Mouse (Mus musculus) lung, embryonic 14.5 days (tissue): ENCODE results near the gene Zfp598. TPM values are rescaled to one million over a fixed set of nuclear protein-coding genes. Genes with fewer than 3 reads are reported as not detected.

ENCODE experiments used
- ATAC-seq: fragments of 200-750 bp; cut with Nextera tagmentation; 2 replicates; pipeline ENCODE4 v1.8.0; 2017; ENCODE audit warnings: mild to moderate bottlenecking, moderate TSS enrichment, moderate library complexity; ENCODE audit not compliant: insufficient read depth
- DNase-seq: peaks from one replicate; pipeline ENCODE4 v3.0.0-alpha.2; 2015
- H3K27ac ChIP-seq: fragments of 300-500 bp; sonication (generic); 2 replicates; pipeline ENCODE4 v1.5.1; 2014; ENCODE audit warnings: low read depth, mild to moderate bottlenecking, moderate library complexity
- H3K27me3 ChIP-seq: fragments of 300-500 bp; sonication (generic); 2 replicates; pipeline ENCODE4 v1.6.1; 2014; ENCODE audit warnings: low read length, control low read depth; ENCODE audit not compliant: insufficient read depth
- H3K36me3 ChIP-seq: fragments of 300-500 bp; sonication (generic); 2 replicates; pipeline ENCODE4 v1.6.1; 2014; ENCODE audit warnings: control low read depth; ENCODE audit not compliant: insufficient read depth
- H3K4me1 ChIP-seq: fragments of 300-500 bp; sonication (generic); 2 replicates; pipeline ENCODE4 v1.6.1; 2014; ENCODE audit warnings: antibody characterized with exemption, control low read depth; ENCODE audit not compliant: insufficient read depth
- H3K4me2 ChIP-seq: fragments of 300-500 bp; sonication (generic); 2 replicates; pipeline ENCODE4 v1.6.1; 2014; ENCODE audit warnings: mild to moderate bottlenecking
- H3K4me3 ChIP-seq: fragments of 300-500 bp; sonication (generic); 2 replicates; pipeline ENCODE4 v1.5.1; 2014; ENCODE audit warnings: low read depth, low read length
- H3K9ac ChIP-seq: fragments of 300-500 bp; sonication (generic); 2 replicates; pipeline ENCODE4 v1.6.1; 2014
- H3K9me3 ChIP-seq: fragments of 300-500 bp; sonication (generic); 2 replicates; pipeline ENCODE4 v1.6.1; 2016; ENCODE audit warnings: low read depth, low read length, control low read depth
- CTCF ChIP-seq: IDR thresholded peaks from 2 replicates; pipeline ENCODE4 v1.5.1; 2016; ENCODE audit warnings: antibody characterized with exemption, low read depth
- WGBS: fragments of 180-500 bp; shearing (Covaris S2); extraction: QIAGEN DNeasy Blood & Tissue Kit; methylation state at CpG from one replicate; pipeline ENCODE4 v1.1.7; 2014; 5-methylcytosine and 5-hydroxymethylcytosine counted together
- polyA plus RNA-seq: library from polyadenylated mRNA; unstranded; fragments of >200 nt; fragmentation: Nextera tagmentation; extraction: Ambion mirVana; gene quantifications from 2 replicates; pipeline ENCODE4 v1.2.1, GENCODE M21; 2014

The Zfp598 gene
- polyA plus RNA-seq, 1 experiment from 2014 or later: 32.9 TPM

DNA sequence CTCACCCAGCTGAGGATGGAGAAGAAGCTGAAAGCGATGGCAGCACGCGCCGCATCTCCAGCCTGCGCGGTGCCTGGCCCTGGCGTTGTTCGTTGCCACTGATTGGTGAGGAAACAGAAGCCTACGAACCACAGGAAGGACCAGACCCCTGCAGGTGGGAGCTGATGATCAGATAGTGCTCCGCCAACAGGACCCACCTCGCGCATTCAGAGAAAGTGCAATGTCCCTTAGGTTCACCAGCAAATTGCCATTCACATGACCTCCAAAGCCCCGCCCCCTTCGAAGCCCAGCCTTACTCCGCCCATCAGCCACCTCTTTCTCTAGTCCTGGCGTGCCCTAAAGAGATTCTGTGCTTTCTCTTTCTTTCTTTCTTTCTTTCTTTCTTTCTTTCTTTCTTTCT, 17.0 kb downstream of the Zfp598 start:
- Histone ChIP-seq H3K27ac (no peak overlapping the region), H3K27me3 (peaks cover 43% of the 10 kb centered on the region), H3K4me1 (peaks cover 3% of the 10 kb centered on the region; the same call in 1 of the 2 replicates), H3K9ac (no peak overlapping the region), H3K36me3 (peaks cover 11% of the 10 kb centered on the region), H3K4me3 (no peak overlapping the region), H3K4me2 (peak overlapping the region; percentile 31; the same call in 1 of the 2 replicates), H3K9me3 (no peaks in the 10 kb centered on the region)
- ATAC-seq (no peak), DNase-seq (peak; percentile 46)
- TF ChIP-seq CTCF: no peak
- WGBS: 25% methylated on average over 16 of the region's 16 CpGs

- ATAC-seq: peak; percentile 54; the same call in 1 of the 2 replicates
- Histone ChIP-seq H3K4me1 (peaks cover 3% of the 10 kb centered on the region; the same call in 1 of the 2 replicates), H3K4me2 (peak overlapping the region; percentile 63), H3K27me3 (peaks cover 43% of the 10 kb centered on the region), H3K9ac (peak overlapping the region; percentile 30; the same call in 1 of the 2 replicates), H3K4me3 (peak overlapping the region; percentile 34), H3K9me3 (no peaks in the 10 kb centered on the region), H3K27ac (no peak overlapping the region), H3K36me3 (peaks cover 7% of the 10 kb centered on the region)
- WGBS: 1% methylated on average over 25 of the region's 25 CpGs
- no peak for TF ChIP-seq CTCF
- peak; percentile 64 for DNase-seq
Observed at GRCm38 (mm10) chr17:24687146-24687595, 17.7 kb downstream of the Zfp598 start.

DNA sequence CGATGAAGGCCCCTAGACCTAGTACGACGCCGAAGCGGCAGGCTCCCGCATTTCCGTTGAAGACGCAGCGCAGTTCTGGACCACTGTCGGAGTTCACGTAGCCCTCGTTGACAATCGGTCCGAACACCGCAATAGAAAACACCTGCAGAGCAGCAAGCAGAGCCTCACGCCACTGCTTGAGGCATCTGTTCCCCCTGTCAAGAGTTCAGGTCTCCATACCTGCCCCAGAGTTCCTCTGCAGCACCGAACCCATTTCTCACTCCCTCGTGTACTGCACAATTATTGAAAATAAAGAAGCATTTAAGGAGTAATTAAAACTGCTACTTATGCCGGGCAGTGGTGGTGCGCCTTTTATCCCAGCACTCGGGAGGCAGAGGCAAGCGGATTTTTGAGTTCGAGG, 18.1 kb downstream of the Zfp598 start:
- WGBS: 17% methylated on average over 23 of the region's 23 CpGs
- H3K4me1 ChIP-seq: peaks cover 3% of the 10 kb centered on the region; the same call in 1 of the 2 replicates
- H3K9me3 ChIP-seq: no peaks in the 10 kb centered on the region
- H3K9ac ChIP-seq: peak overlapping the region; percentile 30; the same call in 1 of the 2 replicates
- no peak overlapping the region for H3K27ac ChIP-seq
- H3K36me3 ChIP-seq: peaks cover 7% of the 10 kb centered on the region
- TF ChIP-seq CTCF: no peak
- peaks cover 43% of the 10 kb centered on the region for H3K27me3 ChIP-seq
- H3K4me3 ChIP-seq: peak overlapping the region; percentile 34
- DNase-seq: no peak
- H3K4me2 ChIP-seq: peak overlapping the region; percentile 63
- ATAC-seq: no peak

GRCm38 (mm10) chr17:24689251-24690081, 20.0 kb downstream of the Zfp598 start, which contains the start of gene Syngr3:
Gene Syngr3, minus strand, starts transcription at chr17:24689955.
- TF ChIP-seq CTCF: no peak
- DNase-seq (peak; percentile 34), ATAC-seq (0 out of 2 replicates have a peak, but pooled peaks have one; percentile 32)

GRCm38 (mm10) chr17:24692385-24692784, 22.9 kb downstream of the Zfp598 start:
- H3K4me3 ChIP-seq: no peak overlapping the region
- DNase-seq: no peak
- WGBS: 89% methylated on average over 5 of the region's 5 CpGs

More at GRCm38 (mm10) chr17:24689251-24690081, 20.0 kb downstream of the Zfp598 start, which contains the start of gene Syngr3:
- Histone ChIP-seq H3K4me3 (peak within 1 kb of the TSS; percentile 50), H3K27me3 (peaks cover 43% of the 10 kb centered on the region), H3K4me2 (peak within 1 kb of the TSS; percentile 92), H3K9me3 (no peaks in the 10 kb centered on the region), H3K4me1 (peaks cover 3% of the 10 kb centered on the region; the same call in 1 of the 2 replicates), H3K9ac (peak within 1 kb of the TSS; percentile 54), H3K27ac (no peak within 1 kb of the TSS), H3K36me3 (peaks cover 21% of the 10 kb centered on the region)
- under 1% methylated on average over 53 of the region's 55 CpGs for WGBS

GRCm38 (mm10) chr17:24695326-24696010, 26.0 kb downstream of the Zfp598 start:
- Histone ChIP-seq H3K9ac (peak overlapping the region; percentile 82), H3K27me3 (peaks cover 9% of the 10 kb centered on the region), H3K36me3 (peaks cover 31% of the 10 kb centered on the region), H3K4me1 (peaks cover 13% of the 10 kb centered on the region), H3K4me2 (peak overlapping the region; percentile 83), H3K27ac (peak overlapping the region; percentile 89), H3K9me3 (no peaks in the 10 kb centered on the region), H3K4me3 (peak overlapping the region; percentile 84)
- DNase-seq (peak; percentile 8), ATAC-seq (peak; percentile 20)
- TF ChIP-seq CTCF: no peak
- 5% methylated on average over 51 of the region's 51 CpGs for WGBS

More at GRCm38 (mm10) chr17:24692385-24692784, 22.9 kb downstream of the Zfp598 start:
- Histone ChIP-seq H3K27ac (no peak overlapping the region), H3K36me3 (peaks cover 21% of the 10 kb centered on the region), H3K27me3 (peaks cover 40% of the 10 kb centered on the region), H3K9me3 (no peaks in the 10 kb centered on the region), H3K4me1 (peaks cover 12% of the 10 kb centered on the region), H3K4me2 (no peak overlapping the region), H3K9ac (no peak overlapping the region)
- TF ChIP-seq CTCF: no peak
- ATAC-seq: no peak
